Mouse (Mus musculus): ENCODE results near the gene Macrod2.

DNA sequence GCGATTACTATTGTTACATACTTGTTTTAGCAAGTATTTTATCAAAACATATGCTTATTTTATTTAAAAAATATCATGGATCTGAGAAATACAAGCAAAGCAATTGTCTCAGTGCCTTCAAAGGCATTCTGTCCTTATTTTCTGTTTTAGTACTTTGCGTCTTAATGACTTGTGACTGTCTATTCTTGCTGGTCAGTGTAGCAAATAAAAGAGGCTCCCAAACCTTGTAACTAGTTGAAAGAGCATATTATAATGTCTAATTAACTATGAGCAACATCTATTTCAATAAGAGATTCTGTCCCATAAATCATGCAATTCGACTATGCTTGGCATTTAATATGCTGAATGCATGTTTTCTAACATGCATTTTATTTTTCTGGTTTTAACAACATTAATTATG is 609.2 kb downstream of the Macrod2 start:
- TF ChIP-seq CTCF (IDR thresholded peaks at IDR 0.05; ENCODE audit: control insufficient read depth, insufficient read depth, insufficient replicate concordance, low read depth, low read length) (no peak), POLR2A (IDR thresholded peaks at IDR 0.05; ENCODE audit: control insufficient read depth, low read depth, low read length) (no peak)

Data from testis, adult 2 months (tissue).